Mouse (Mus musculus): Measurements from ENCODE around the gene Nbea.

DNA sequence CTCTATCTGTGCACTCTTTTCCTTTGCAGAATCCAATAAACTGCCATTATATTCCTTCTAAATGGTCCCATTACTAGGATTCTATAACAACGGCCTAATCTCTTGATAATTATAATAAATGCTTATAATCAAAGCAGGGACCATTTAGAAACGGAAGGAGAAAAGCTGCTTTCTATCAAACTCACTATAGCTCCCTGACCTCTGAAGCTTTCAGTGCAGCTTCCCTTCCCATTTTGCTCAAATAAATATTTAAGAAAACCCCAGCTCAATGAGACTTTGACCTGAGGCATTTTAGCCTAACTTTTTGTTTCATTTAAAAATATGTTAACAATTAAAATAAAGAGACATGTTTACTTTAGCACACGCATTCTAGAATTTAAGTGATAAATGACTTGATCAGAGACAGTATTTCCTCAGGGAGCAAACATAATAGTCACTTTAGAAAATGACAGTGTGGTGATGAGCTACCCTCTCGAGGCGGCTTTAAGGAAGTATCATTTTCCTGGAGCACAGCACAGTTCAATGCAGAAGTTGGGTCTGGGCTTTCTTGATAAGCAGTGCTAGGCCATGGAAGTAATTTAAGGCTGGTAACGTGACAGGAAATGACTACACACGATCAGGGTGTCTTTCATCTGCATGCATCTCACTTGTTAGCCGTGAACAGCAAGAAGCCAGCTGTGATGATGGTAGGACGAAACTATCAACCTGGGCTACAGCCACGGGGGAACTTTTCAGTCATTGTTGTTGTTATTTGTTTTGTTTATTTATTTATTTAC is 354.8 kb downstream of the Nbea start:
- no peak for TF ChIP-seq CTCF (IDR thresholded peaks at IDR 0.05; ENCODE audit: control insufficient read depth, insufficient read depth, insufficient read length)
- no peak for TF ChIP-seq CEBPB (IDR thresholded peaks at IDR 0.05; ENCODE audit: low read depth)
- no peak for TF ChIP-seq USF1 (IDR thresholded peaks at IDR 0.05; ENCODE audit: low read depth)
- no peak for TF ChIP-seq MYOD1 (IDR thresholded peaks at IDR 0.05; ENCODE audit: control insufficient read depth, insufficient read length, low read depth)
- no peak for TF ChIP-seq MAX (IDR thresholded peaks at IDR 0.05)
